Comparison of ENCODE assay signal across 41 mouse cellular contexts in the genomic region with DNA sequence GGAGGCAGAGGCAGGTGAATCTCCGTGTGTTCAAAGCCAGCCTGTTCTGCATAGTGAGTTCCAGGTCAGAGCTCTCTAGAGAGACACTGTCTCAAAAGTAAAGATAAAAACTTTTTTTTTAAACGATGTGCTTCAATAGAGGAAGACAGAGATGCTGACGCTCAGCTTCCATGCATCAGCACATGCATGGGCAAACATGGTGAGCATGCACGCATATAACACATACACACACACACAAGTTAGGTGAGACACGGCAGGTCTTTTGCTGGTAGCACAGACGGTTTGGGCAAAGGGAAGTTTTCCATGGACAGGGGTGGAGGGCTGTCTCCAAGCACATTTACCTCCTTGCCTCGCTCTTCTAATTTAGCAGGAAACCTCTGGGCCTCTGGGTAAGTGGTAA. TPM values are rescaled to one million over a fixed set of nuclear protein-coding genes. Genes with fewer than 3 reads are reported as not detected.
"Had no signal": no experiment of that assay in that cellular context is flagged by ENCODE, and none has a peak within 500 bp of the region (broad histone marks: within the 10 kb centered on the region; RNA-seq: fewer than 3 reads in every experiment).

No protein-coding gene starts in this region.

- H3K27ac ChIP-seq: gastrocnemius, adult 2 months; heart, embryonic 10.5 days; hindbrain, embryonic 10.5 days; hindbrain, embryonic 12.5 days; hindbrain, embryonic 14.5 days; intestine, embryonic 15.5 days; kidney, embryonic 15.5 days; kidney, postnatal 0 days; limb, embryonic 13.5 days; limb, embryonic 15.5 days; liver, embryonic 12.5 days; liver, embryonic 14.5 days had no signal

- DNase-seq: gastrocnemius, adult 2 months; gastrocnemius, postnatal 10 days; gastrocnemius, postnatal 25 days; heart, postnatal 10 days; heart, postnatal 4 days; kidney, adult 11 months; kidney, adult 2 months; kidney, adult 9 months; kidney, postnatal 14 days; kidney, postnatal 36 days; layer of hippocampus, adult 9-11 months; layer of hippocampus, postnatal 36 days; left cerebral cortex, postnatal 4 days had no signal

- H3K4me3 ChIP-seq: gastrocnemius, adult 2 months; heart, embryonic 10.5 days; heart, embryonic 12.5 days; hindbrain, embryonic 10.5 days; hindbrain, embryonic 12.5 days; intestine, embryonic 15.5 days; kidney, embryonic 15.5 days; limb, embryonic 13.5 days; limb, embryonic 15.5 days; liver, embryonic 12.5 days had no signal

- H3K4me2 ChIP-seq: heart, embryonic 12.5 days; hindbrain, embryonic 12.5 days; hindbrain, embryonic 14.5 days; intestine, embryonic 15.5 days; kidney, embryonic 15.5 days; limb, embryonic 13.5 days; limb, embryonic 15.5 days; liver, embryonic 12.5 days had no signal

- H3K36me3 ChIP-seq: heart, embryonic 10.5 days; heart, embryonic 12.5 days; hindbrain, embryonic 10.5 days; hindbrain, embryonic 12.5 days; intestine, embryonic 15.5 days; kidney, embryonic 15.5 days; limb, embryonic 13.5 days; limb, embryonic 15.5 days; liver, embryonic 12.5 days had no signal

- H3K4me1 ChIP-seq: hindbrain, embryonic 12.5 days; limb, embryonic 13.5 days; limb, embryonic 15.5 days; liver, embryonic 12.5 days had no signal

- ATAC-seq: hindbrain, embryonic 16.5 days; inflammation-experienced regulatory T-cells, adult 6 months; intestine, embryonic 15.5 days; liver, embryonic 12.5 days had no signal

- H3K9ac ChIP-seq: heart, embryonic 12.5 days; hindbrain, embryonic 12.5 days; hindbrain, embryonic 14.5 days; intestine, embryonic 15.5 days; kidney, embryonic 15.5 days; limb, embryonic 13.5 days; limb, embryonic 15.5 days; liver, embryonic 12.5 days; liver, embryonic 14.5 days had no signal

- H3K9me3 ChIP-seq: heart, embryonic 10.5 days; heart, embryonic 12.5 days; hindbrain, embryonic 10.5 days; hindbrain, embryonic 12.5 days; intestine, embryonic 15.5 days; kidney, embryonic 15.5 days; limb, embryonic 13.5 days; limb, embryonic 15.5 days; liver, embryonic 12.5 days had no signal

- H3K27me3 ChIP-seq: heart, embryonic 12.5 days; hindbrain, embryonic 12.5 days; intestine, embryonic 15.5 days; kidney, embryonic 15.5 days; limb, embryonic 13.5 days; limb, embryonic 15.5 days had no signal

RNA-seq across cellular contexts. Expression of gene Fam71f1, which starts 3.2 kb away (rescaled TPM):
- total RNA-seq: gastrocnemius, adult 2 months; gastrocnemius, postnatal 10 days; gastrocnemius, postnatal 25 days; gastrocnemius, postnatal 4 days; granulocyte monocyte progenitor cell, adult 5-6 weeks; heart, adult 8-10 months; heart, postnatal 10 days; heart, postnatal 25 days; heart, postnatal 4 days; layer of hippocampus, adult 18-20 months; layer of hippocampus, adult 8-10 months; layer of hippocampus, postnatal 14 days; layer of hippocampus, postnatal 36 days; left cerebral cortex, adult 18-20 months; left cerebral cortex, adult 8-10 months; left cerebral cortex, postnatal 10 days; left cerebral cortex, postnatal 25 days; left cerebral cortex, postnatal 4 days; liver, adult 2 months had no signal
- polyA plus RNA-seq: heart, embryonic 10.5 days; heart, embryonic 16.5 days; hindbrain, embryonic 12.5 days; hindbrain, embryonic 14.5 days; hindbrain, embryonic 16.5 days; inflammation-experienced regulatory T-cells, adult 6 months; intestine, embryonic 15.5 days; kidney, postnatal 0 days; large intestine, adult 2 months; limb, embryonic 15.5 days; liver, adult 2 months; liver, embryonic 12.5 days; liver, embryonic 14.5 days had no signal

RNA-seq across cellular contexts. Expression of gene Fam71f2, which starts 42.8 kb away (rescaled TPM):
- total RNA-seq: gastrocnemius, postnatal 25 days; heart, postnatal 10 days; heart, postnatal 25 days; left cerebral cortex, postnatal 4 days; liver, adult 2 months had no signal
- polyA plus RNA-seq: liver, adult 2 months had no signal
